Mouse (Mus musculus) embryonic facial prominence, embryonic 12.5 days (tissue): ENCODE data around the gene Sbno2. TPM values are rescaled to one million over a fixed set of nuclear protein-coding genes. Genes with fewer than 3 reads are reported as not detected.

Source experiments
- ATAC-seq: fragments of 200-750 bp; cut with Nextera tagmentation; 2 replicates; pipeline ENCODE4 v1.8.0; 2017; ENCODE audit not compliant: insufficient number of reproducible peaks, insufficient read depth, low FRiP score, low TSS enrichment
- H3K27ac ChIP-seq: fragments of 300-500 bp; sonication (generic); 2 replicates; pipeline ENCODE4 v1.5.1; 2016; ENCODE audit warnings: mild to moderate bottlenecking
- H3K27me3 ChIP-seq: fragments of 300-500 bp; sonication (generic); 2 replicates; pipeline ENCODE4 v1.6.1; 2016; ENCODE audit warnings: mild to moderate bottlenecking, moderate library complexity
- H3K36me3 ChIP-seq: fragments of 300-500 bp; sonication (generic); 2 replicates; pipeline ENCODE4 v1.6.1; 2016; ENCODE audit warnings: mild to moderate bottlenecking
- H3K4me1 ChIP-seq: fragments of 300-500 bp; sonication (generic); 2 replicates; pipeline ENCODE4 v1.6.1; 2016
- H3K4me2 ChIP-seq: fragments of 300-500 bp; sonication (generic); replicated peaks from 2 replicates; pipeline ENCODE4 v1.6.1; 2016; ENCODE audit warnings: mild to moderate bottlenecking, moderate library complexity
- H3K4me3 ChIP-seq: fragments of 300-500 bp; sonication (generic); 2 replicates; pipeline ENCODE4 v1.5.1; 2016; ENCODE audit warnings: mild to moderate bottlenecking
- H3K9ac ChIP-seq: fragments of 300-500 bp; sonication (generic); 2 replicates; pipeline ENCODE4 v1.6.1; 2016; ENCODE audit warnings: mild to moderate bottlenecking, moderate library complexity
- H3K9me3 ChIP-seq: fragments of 300-500 bp; sonication (generic); 2 replicates; pipeline ENCODE4 v1.6.1; 2016; ENCODE audit warnings: mild to moderate bottlenecking, moderate library complexity
- WGBS: fragments of 180-500 bp; shearing (Covaris S2); methylation state at CpG from one replicate; pipeline ENCODE4 v1.1.7; 2016; 5-methylcytosine and 5-hydroxymethylcytosine counted together
- polyA plus RNA-seq: library from polyadenylated mRNA; unstranded; fragments of >200 nt; fragmentation: Nextera tagmentation; extraction: Ambion mirVana; gene quantifications from 2 replicates; pipeline ENCODE4 v1.2.1, GENCODE M21; 2016

Gene Sbno2
- polyA plus RNA-seq, 1 experiment from 2014 or later: 15.2 TPM

DNA sequence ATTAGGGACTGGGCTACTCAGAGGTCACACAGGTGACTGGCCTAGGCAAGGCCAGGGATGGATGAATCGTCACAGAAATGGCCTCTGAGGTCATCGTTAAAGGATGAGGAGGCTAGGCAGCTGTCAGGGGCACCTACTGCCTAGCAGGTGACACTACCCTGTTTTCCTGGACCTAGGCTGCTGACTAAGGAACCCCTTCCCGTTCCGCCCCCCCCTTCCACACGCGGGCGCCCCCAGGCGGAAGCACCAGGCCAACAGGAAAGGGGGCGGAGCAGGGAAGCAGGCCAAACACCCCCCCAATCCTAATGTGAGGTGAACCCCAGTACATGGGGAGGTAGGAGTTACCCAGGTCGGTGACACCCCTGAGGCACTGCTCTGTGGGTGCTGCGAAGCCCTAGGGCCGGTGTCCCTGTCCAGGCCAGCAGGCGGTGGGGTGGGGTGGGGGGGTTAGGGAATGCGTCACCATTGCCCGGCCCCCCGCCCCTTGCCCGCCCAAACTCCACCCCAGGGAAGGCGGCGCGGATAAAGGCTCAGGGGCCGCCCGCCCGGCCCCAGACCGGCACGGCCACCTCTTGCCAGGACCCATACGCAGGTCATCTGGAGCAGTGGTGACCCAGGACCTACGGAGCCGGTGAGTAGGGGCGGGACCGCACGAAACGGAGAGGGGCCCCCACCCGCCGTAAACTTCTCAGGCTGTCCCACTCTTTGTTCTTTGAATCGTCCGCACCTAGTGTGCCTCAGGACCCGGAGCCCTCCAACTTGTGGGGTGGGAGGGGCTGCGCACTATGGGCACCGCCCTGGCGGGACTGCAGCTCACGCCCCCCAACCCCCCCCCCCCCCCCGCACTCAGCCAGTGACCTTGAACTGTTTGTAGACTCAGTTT is 42.6 kb upstream of the Sbno2 start, which contains the start of gene Midn:
Midn (plus strand) TSS at position 554 of the 883 bp plus-strand sequence.
- H3K4me3 ChIP-seq: peak within 1 kb of the TSS; percentile 95
- no peaks in the 10 kb centered on the region for H3K9me3 ChIP-seq
- peak within 1 kb of the TSS; percentile 75 for H3K9ac ChIP-seq
- peaks cover 50% of the 10 kb centered on the region for H3K36me3 ChIP-seq
- no peaks in the 10 kb centered on the region for H3K27me3 ChIP-seq
- peak within 1 kb of the TSS; percentile 99 for H3K27ac ChIP-seq
- ATAC-seq: peak; percentile 38
- WGBS: 1% methylated on average over 40 of the region's 42 CpGs
- peaks cover 20% of the 10 kb centered on the region for H3K4me1 ChIP-seq
- H3K4me2 ChIP-seq: peak within 1 kb of the TSS; percentile 57

DNA sequence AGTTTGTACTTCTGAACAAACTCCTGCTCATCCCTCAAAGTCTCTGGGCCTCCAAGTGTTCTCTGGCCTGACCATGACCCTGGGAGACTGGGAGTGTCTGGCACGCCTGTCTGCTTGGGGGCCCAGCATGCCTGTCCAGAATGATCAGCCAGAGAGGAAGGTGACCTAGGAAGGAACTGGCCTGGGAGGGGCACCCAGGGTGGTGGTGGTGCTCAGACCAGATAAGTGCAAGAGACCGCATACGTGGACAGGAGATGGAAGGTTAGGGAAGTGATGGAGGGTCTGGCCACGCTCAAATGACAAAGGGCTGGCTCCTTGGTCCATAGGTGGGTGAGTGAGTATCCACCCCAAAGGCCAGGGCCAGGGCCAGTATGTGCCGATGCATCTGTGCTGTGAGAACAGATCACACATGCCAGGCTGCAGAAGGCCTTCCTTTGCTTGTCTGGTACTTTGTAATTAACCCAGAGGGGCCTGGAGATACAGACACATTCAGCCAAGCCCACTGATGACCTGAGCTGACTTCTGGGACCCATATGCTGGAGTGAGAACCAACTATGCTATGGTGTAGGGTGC is 41.9 kb upstream of the Sbno2 start:
- Histone ChIP-seq H3K4me2 (peak overlapping the region; percentile 57), H3K4me1 (peaks cover 17% of the 10 kb centered on the region), H3K4me3 (peak overlapping the region; percentile 95), H3K27me3 (no peaks in the 10 kb centered on the region), H3K36me3 (peaks cover 43% of the 10 kb centered on the region), H3K9ac (peak overlapping the region; percentile 75), H3K9me3 (no peaks in the 10 kb centered on the region), H3K27ac (peak overlapping the region; percentile 99)
- WGBS: 69% methylated on average over 5 of the region's 5 CpGs
- ATAC-seq: no peak

GRCm38 (mm10) chr10:80146568-80147011 is 41.2 kb upstream of the Sbno2 start:
- ATAC-seq: no peak
- H3K9ac ChIP-seq: no peak overlapping the region
- H3K4me2 ChIP-seq: peak overlapping the region; percentile 2; the same call in 1 of the 2 replicates

DNA sequence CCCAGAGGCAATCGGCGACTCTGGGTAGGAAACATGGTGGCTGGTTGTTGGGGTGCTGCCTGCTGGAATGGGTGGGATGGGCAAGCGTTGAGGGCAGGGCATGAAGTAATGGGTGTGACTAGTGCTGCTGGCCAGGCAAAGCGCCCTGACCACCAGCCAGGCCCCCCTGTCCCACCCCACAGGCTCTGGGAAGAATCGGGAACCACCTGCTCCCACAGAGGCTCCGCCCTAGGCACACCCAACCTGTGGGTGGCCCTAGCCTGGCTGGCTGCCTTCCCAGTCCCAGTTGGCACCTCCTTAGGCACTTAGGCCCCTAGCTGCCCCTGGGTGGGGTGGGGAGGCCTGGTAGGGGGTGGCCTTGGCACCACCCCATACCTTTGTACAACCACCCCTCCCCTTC is 40.5 kb upstream of the Sbno2 start:
- no peaks in the 10 kb centered on the region for H3K9me3 ChIP-seq
- ATAC-seq: no peak
- WGBS: 87% methylated on average over 6 of the region's 6 CpGs
- peak overlapping the region; percentile 43; the same call in 1 of the 2 replicates for H3K27ac ChIP-seq
- peaks cover 17% of the 10 kb centered on the region for H3K4me1 ChIP-seq
- H3K4me3 ChIP-seq: no peak overlapping the region
- peaks cover 32% of the 10 kb centered on the region for H3K36me3 ChIP-seq
- peak overlapping the region; percentile 2; the same call in 1 of the 2 replicates for H3K4me2 ChIP-seq
- no peaks in the 10 kb centered on the region for H3K27me3 ChIP-seq
- H3K9ac ChIP-seq: no peak overlapping the region

More at GRCm38 (mm10) chr10:80146568-80147011, 41.2 kb upstream of the Sbno2 start:
- H3K4me1 ChIP-seq: peaks cover 14% of the 10 kb centered on the region
- H3K4me3 ChIP-seq: no peak overlapping the region
- peaks cover 37% of the 10 kb centered on the region for H3K36me3 ChIP-seq
- no peaks in the 10 kb centered on the region for H3K27me3 ChIP-seq
- WGBS: 67% methylated on average over 4 of the region's 4 CpGs
- H3K27ac ChIP-seq: no peak overlapping the region
- H3K9me3 ChIP-seq: no peaks in the 10 kb centered on the region

- WGBS: 74% methylated on average over 20 of the region's 20 CpGs
- H3K27me3 ChIP-seq: no peaks in the 10 kb centered on the region
- H3K36me3 ChIP-seq: peaks cover 32% of the 10 kb centered on the region
- no peak for ATAC-seq
- no peaks in the 10 kb centered on the region for H3K9me3 ChIP-seq
- H3K4me2 ChIP-seq: no peak overlapping the region
- H3K4me3 ChIP-seq: no peak overlapping the region
- H3K27ac ChIP-seq: 0 out of 2 replicates have a peak overlapping the region, but pooled peaks have one; percentile 43
- no peak overlapping the region for H3K9ac ChIP-seq
- peaks cover 20% of the 10 kb centered on the region for H3K4me1 ChIP-seq
Measured at GRCm38 (mm10) chr10:80144864-80145838, 39.8 kb upstream of the Sbno2 start.

DNA sequence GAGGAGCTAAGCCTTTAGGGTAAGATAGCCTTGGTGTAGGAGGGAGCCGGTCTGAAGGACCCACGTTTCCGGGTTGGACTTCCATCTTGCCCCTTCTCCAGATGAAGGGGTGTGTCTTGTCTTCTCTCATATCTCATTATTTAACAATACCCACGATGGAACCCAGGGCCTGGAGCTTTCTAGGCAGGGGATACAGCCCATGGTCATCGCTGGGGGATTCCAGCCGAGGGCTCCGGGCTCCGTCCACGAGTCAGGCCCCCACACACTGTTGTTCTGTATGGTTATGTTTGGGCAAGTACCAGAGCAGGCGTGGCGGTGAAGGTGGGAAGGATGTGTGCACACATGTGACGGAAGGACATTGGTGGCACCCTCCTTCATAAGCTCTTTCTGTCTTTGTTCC is 38.8 kb upstream of the Sbno2 start:
- Histone ChIP-seq H3K27ac (0 out of 2 replicates have a peak overlapping the region, but pooled peaks have one; percentile 4), H3K9ac (peak overlapping the region; percentile 22; the same call in 1 of the 2 replicates), H3K36me3 (peaks cover 32% of the 10 kb centered on the region), H3K4me3 (no peak overlapping the region), H3K4me2 (no peak overlapping the region), H3K27me3 (no peaks in the 10 kb centered on the region), H3K9me3 (no peaks in the 10 kb centered on the region), H3K4me1 (peaks cover 20% of the 10 kb centered on the region)
- 90% methylated on average over 12 of the region's 12 CpGs for WGBS
- no peak for ATAC-seq

GRCm38 (mm10) chr10:80143664-80144063 is 38.3 kb upstream of the Sbno2 start:
- H3K27ac ChIP-seq: no peak overlapping the region
- H3K9me3 ChIP-seq: no peaks in the 10 kb centered on the region
- H3K27me3 ChIP-seq: no peaks in the 10 kb centered on the region
- peaks cover 32% of the 10 kb centered on the region for H3K36me3 ChIP-seq
- no peak overlapping the region for H3K4me2 ChIP-seq
- 93% methylated on average over 7 of the region's 7 CpGs for WGBS
- peak overlapping the region; percentile 22; the same call in 1 of the 2 replicates for H3K9ac ChIP-seq
- ATAC-seq: no peak
- H3K4me3 ChIP-seq: no peak overlapping the region
- H3K4me1 ChIP-seq: peaks cover 20% of the 10 kb centered on the region

- Histone ChIP-seq H3K9ac (peak overlapping the region; percentile 86), H3K4me2 (peak overlapping the region; percentile 92), H3K27me3 (peaks cover 11% of the 10 kb centered on the region), H3K27ac (peak overlapping the region; percentile 82), H3K36me3 (peaks cover 32% of the 10 kb centered on the region), H3K4me1 (peaks cover 27% of the 10 kb centered on the region), H3K9me3 (no peaks in the 10 kb centered on the region), H3K4me3 (peak overlapping the region; percentile 77)
- WGBS: 0% methylated on average over 15 of the region's 15 CpGs
- ATAC-seq: no peak
Measured at GRCm38 (mm10) chr10:80142530-80142925, 37.2 kb upstream of the Sbno2 start.

DNA sequence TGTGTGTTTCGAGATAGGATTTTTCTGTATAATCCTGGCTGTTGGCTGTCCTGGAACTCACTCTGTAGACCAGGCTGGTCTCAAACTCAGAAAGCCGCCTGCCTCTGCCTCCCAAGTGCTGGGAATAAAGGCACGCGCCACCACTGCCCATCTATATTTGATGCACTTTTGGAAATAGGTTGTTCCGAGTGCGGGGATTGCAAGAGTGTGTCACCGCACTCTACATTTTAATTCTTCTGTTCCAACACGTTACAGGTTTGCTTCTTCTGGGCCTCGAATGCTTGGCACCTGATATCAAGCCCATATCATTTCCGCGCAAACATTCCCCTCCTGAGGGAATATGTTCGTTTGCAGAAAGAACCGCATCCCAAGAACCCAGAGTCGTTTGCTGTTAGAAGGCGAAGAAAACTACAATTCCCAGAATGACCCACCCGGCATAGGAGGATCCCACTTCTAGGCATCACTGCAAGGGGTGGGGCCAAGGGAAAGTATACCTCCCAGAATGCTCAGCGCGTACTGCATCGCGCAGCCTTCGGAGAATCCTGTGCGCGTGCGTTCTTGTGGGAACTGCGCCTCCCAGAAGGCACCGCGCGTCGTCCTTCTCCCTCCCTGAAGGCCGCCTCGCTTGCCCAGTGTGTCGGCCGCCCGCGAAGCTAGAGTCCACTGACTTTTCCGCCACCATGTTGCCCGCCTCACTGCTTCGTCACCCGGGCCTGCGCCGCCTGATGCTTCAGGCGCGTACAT is 36.6 kb upstream of the Sbno2 start:
- Histone ChIP-seq H3K4me1 (peaks cover 28% of the 10 kb centered on the region), H3K4me3 (peak overlapping the region; percentile 77)
- 1% methylated on average over 43 of the region's 43 CpGs for WGBS

GRCm38 (mm10) chr10:80141243-80141642 is 35.9 kb upstream of the Sbno2 start:
- Histone ChIP-seq H3K4me2 (peak overlapping the region; percentile 92), H3K27me3 (peaks cover 23% of the 10 kb centered on the region), H3K36me3 (peaks cover 29% of the 10 kb centered on the region), H3K4me1 (peaks cover 36% of the 10 kb centered on the region), H3K27ac (peak overlapping the region; percentile 82), H3K4me3 (peak overlapping the region; percentile 77), H3K9ac (peak overlapping the region; percentile 40; the same call in 1 of the 2 replicates), H3K9me3 (no peaks in the 10 kb centered on the region)
- peak; percentile 49 for ATAC-seq
- under 1% methylated on average over 29 of the region's 29 CpGs for WGBS

More for the DNA sequence above, 36.6 kb upstream of the Sbno2 start:
- peak overlapping the region; percentile 86 for H3K9ac ChIP-seq
- H3K27ac ChIP-seq: peak overlapping the region; percentile 82
- peaks cover 32% of the 10 kb centered on the region for H3K36me3 ChIP-seq
- peaks cover 16% of the 10 kb centered on the region for H3K27me3 ChIP-seq
- peak; percentile 77 for ATAC-seq
- no peaks in the 10 kb centered on the region for H3K9me3 ChIP-seq
- peak overlapping the region; percentile 92 for H3K4me2 ChIP-seq
